Mouse (Mus musculus): ENCODE measurements around the gene Orc5. TPM values are rescaled to one million over a fixed set of nuclear protein-coding genes. Genes with fewer than 3 reads are reported as not detected.

The Orc5 gene
- 17.7 to 20.9 TPM (median 19.4 TPM) in 4 replicates for total RNA-seq (2023)

DNA sequence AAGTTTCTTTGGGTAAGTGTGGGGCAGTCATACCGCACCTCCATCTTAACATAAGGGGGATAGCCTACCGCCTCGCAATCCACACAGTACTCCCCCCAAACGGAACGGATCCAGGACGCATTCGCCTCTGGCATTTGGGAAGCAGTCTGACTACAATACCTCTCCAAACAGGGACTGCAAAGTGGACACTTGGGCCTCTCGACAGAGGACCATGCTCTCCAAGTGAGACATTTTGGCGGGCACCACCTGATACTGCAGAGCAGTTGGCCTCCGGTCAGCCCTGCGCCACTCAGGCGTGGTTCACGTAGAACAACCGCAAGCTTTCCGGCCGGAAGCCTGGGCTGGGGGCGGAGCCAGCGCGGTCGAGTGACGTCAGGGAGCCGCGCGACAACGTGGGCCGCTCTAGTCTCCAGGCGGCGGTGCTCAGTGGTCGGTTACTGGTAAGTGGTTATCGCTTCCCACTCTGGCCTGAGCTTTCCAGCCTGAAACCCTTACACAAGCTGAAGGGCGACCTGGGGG, at the start of gene Orc5:
Orc5 (minus strand) TSS at position 397 of the 519 bp plus-strand sequence.

Other genes with a start within 250 kb of the Orc5 start
- gene Reln, start 205.7 kb downstream of the Orc5 start, total RNA-seq (2023): 0.83 to 2.4 TPM (median 1.0 TPM) in 4 replicates
- not detected in 4 replicates for gene Lhfpl3, start 195.6 kb upstream of the Orc5 start, total RNA-seq (2023)